ENCODE assay signal across 34 mouse cellular contexts in the genomic region with DNA sequence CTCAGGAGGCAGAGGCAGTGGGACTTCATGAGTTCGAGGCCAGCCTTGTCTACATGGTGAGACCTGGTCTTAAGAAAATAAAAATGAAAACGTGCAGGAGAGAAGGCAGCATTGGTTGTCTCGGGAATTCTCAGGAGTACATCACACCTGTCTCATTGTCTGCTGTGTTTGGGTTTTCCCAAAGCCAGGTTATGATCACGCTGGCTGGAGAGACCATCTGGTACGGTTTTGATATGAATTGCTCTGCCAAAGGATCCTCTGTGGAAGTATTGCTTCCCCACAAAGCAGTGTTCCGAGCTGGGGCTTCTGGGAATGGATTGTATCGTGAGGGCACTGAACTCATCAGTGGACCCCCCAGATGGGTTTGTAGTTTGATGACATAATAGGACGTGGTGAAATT. TPM values are rescaled to one million over a fixed set of nuclear protein-coding genes. Genes with fewer than 3 reads are reported as not detected.
"Had no signal": no experiment of that assay in that cellular context is flagged by ENCODE, and none has a peak within 500 bp of the region (broad histone marks: within the 10 kb centered on the region; RNA-seq: fewer than 3 reads in every experiment).

No protein-coding gene starts in this region.

- ATAC-seq: hindbrain, embryonic 16.5 days; hindbrain, postnatal 0 days; inflammation-experienced regulatory T-cells, adult 6 months; intestine, embryonic 15.5 days; intestine, embryonic 16.5 days; intestine, postnatal 0 days had no signal

- H3K4me1 ChIP-seq: heart, embryonic 12.5 days; heart, embryonic 13.5 days; heart, embryonic 15.5 days; hindbrain, embryonic 10.5 days; hindbrain, embryonic 12.5 days; hindbrain, embryonic 13.5 days; hindbrain, embryonic 15.5 days; intestine, embryonic 15.5 days; kidney, embryonic 15.5 days had no signal

- H3K36me3 ChIP-seq: heart, embryonic 12.5 days; heart, embryonic 13.5 days; heart, embryonic 15.5 days; hindbrain, embryonic 10.5 days; hindbrain, embryonic 12.5 days; hindbrain, embryonic 13.5 days; hindbrain, embryonic 15.5 days; intestine, embryonic 15.5 days; kidney, embryonic 15.5 days had no signal

- DNase-seq: heart, postnatal 10 days; heart, postnatal 14 days; heart, postnatal 36 days; heart, postnatal 4 days; kidney, adult 11 months; kidney, adult 18-20 months; kidney, adult 2 months; kidney, adult 8-10 months; kidney, adult 9 months; kidney, postnatal 10 days; kidney, postnatal 14 days; kidney, postnatal 36 days; kidney, postnatal 4 days; layer of hippocampus, adult 9-11 months; layer of hippocampus, postnatal 36 days had no signal

- H3K27me3 ChIP-seq: heart, embryonic 12.5 days; heart, embryonic 13.5 days; heart, embryonic 15.5 days; hindbrain, embryonic 12.5 days; hindbrain, embryonic 13.5 days; hindbrain, embryonic 15.5 days; intestine, embryonic 15.5 days; kidney, embryonic 15.5 days had no signal

- H3K4me3 ChIP-seq: heart, embryonic 12.5 days; heart, embryonic 13.5 days; heart, embryonic 15.5 days; hindbrain, embryonic 10.5 days; hindbrain, embryonic 12.5 days; hindbrain, embryonic 13.5 days; hindbrain, embryonic 15.5 days; intestine, embryonic 15.5 days; kidney, embryonic 15.5 days; layer of hippocampus, adult 2 months; left cerebral cortex, adult 2 months had no signal

- H3K27ac ChIP-seq: heart, embryonic 13.5 days; heart, embryonic 15.5 days; hindbrain, embryonic 10.5 days; hindbrain, embryonic 12.5 days; hindbrain, embryonic 13.5 days; hindbrain, embryonic 14.5 days; hindbrain, embryonic 15.5 days; hindbrain, postnatal 0 days; intestine, embryonic 15.5 days; kidney, embryonic 15.5 days; kidney, postnatal 0 days; layer of hippocampus, adult 2 months; left cerebral cortex, adult 2 months had no signal

RNA-seq across cellular contexts. Expression of a gene that starts 20.7 kb away (rescaled TPM):
- polyA plus RNA-seq: heart, postnatal 0 days; hindbrain, embryonic 15.5 days had no signal

RNA-seq across cellular contexts. Expression of a gene that starts 24.1 kb away (rescaled TPM):
- polyA plus RNA-seq: inflammation-experienced regulatory T-cells, adult 6 months had no signal
